Mouse (Mus musculus): ENCODE data around the gene Lifr.

DNA sequence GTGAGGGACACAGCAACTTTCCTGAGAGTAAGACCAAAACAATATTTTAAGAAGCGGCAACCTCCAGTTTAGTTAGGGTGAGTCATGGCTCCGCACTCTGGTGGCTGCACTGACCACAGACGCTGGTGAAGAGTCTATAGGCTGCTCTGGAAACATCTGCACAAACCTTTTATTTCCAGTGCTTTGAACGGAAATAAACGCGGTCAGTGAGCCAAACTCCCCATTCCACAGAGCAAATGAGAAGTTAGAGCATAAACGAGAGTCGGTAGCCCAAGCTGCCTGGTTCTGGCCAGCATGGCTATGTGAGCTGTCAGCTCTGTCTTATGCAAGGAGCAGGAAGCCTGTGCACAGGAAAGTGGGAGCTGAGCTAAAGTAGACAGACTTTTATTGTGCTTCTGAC is 1.9 kb downstream of the Lifr start:
- no peak for TF ChIP-seq POLR2A (IDR thresholded peaks at IDR 0.05; ENCODE audit: low read depth, low read length)
- no peak for TF ChIP-seq CTCF (IDR thresholded peaks at IDR 0.05; ENCODE audit: extremely low read depth, insufficient read depth, insufficient read length, insufficient replicate concordance)

All from spleen, adult 2 months (tissue).